Mouse (Mus musculus): ENCODE data around the gene Gsto2.
A peak's percentile ranks its signal among the peaks of the same experiment; 100 is the strongest.

The Gsto2 gene

DNA sequence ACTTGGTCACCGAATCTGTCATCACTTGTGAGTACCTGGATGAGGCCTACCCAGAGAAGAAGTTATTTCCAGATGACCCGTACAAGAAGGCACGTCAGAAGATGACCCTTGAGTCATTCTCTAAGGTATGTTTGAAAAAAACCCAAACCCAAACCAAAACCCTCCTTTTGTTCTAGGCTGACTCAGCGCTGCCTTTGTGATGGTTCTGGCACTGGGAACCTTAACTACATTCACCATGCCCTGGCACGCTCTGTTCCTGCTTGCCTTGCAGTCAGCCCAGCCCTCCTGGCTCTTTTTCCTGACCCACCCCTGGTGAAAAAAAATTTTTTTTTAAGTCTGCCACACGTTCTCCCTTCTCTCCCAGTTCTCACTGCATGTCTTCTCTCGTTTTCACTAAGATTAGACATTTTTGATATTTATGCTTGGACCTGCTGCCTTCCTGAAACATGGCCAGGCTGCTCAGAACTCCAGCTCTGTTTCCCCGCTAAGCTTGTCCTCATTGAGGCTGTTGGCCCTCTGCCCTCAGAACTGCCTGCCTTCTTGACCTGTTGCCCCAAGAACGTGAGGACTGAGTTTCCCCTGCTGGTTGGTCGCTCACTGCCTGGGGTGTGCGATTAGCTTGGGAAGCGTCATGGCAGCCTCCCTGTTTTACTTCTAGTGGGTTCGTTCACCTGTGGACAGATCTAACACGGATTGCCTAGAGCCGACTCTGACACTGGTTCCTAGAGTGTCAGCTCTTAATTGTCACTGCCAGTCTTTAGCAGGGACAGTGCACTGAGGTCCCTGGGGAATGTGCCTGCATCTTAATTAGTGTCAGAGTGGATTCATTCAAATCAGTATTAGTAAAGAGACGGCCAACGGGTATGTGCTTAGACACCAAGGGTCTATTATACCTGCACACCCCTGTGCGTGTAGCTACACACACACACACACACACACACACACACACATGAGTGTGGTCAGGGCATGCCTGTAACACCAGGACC lies 7.1 kb upstream of the Gsto2 start:
- peak; percentile 75 for DNase-seq (ENCODE audit: low spot score)

DNA sequence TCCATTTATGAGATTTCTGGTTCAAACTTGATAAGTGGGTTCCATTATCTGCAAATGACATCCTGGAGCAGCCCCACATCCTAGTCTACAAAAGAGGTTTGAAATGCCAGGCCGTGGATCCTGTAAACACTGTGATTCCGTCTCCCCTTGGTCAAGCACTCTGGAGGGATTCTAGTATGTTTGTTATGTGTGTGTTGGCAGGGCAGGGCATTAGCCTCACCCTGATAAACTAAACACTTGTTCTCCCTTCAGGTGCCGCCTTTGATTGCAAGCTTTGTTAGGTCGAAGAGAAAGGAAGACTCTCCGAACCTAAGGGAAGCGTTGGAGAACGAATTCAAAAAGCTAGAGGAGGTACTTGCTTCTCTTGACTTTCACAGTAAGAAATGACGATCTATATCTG lies 6.2 kb upstream of the Gsto2 start:
- peak; percentile 39 for DNase-seq (ENCODE audit: low spot score)

DNA sequence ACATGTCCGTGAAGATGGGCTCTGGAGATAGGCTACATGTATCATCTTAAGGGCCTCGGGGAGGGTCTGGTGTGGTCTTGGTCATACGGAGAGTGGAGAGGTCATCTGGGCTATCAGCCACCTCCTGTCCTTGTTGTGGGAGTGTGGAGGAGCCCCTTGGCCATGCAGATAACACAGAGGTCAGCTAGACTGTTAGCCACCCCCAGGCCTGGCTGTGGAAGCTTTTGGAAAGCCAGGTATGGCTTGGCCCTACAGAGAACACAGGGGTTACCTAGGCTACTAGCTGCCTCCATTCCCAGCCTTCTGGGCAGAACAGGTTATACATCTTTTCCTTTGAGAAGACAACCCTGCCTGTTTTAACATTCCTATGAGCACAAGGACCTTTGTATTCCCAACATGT lies 2.8 kb upstream of the Gsto2 start:
- no peak for DNase-seq (ENCODE audit: low spot score)

DNA sequence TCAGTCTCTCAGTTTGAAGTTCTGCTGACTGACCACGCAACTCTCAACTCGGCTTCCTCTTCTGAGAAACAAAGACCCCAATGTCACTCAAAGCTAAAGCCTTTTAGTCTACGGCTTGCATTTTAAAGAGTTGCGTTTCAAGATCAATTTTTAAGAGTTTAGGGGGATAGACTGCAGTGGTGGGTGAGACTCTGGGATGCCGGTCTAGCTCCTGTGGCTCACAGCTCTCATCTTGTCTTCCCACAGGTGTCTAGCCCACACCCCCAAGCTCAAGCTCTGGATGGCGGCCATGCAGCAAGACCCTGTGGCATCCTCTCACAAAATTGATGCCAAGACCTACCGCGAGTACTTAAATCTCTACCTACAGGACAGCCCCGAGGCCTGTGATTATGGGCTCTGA lies 1.3 kb upstream of the Gsto2 start:
- DNase-seq (ENCODE audit: low spot score): no peak

DNA sequence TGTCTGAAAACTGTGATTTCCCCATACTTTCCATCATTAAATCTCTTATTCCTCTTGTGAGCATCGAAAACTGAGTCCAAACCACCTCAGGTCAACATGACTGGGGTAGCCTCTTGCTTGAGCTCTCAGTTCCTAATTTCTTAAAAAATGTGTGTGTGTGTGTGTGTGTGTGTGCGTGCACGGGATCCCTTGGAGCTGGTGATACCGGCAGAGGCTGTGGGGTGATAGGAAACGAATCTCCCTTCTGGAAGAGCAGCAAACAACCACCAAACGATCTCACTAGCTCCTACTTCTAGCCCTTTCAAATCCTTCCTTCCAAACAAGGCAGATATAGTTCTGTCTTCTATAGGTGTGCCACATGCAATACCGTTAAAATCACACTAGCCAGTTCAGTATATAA lies 613 bp upstream of the Gsto2 start:
- DNase-seq (ENCODE audit: low spot score): no peak

DNA sequence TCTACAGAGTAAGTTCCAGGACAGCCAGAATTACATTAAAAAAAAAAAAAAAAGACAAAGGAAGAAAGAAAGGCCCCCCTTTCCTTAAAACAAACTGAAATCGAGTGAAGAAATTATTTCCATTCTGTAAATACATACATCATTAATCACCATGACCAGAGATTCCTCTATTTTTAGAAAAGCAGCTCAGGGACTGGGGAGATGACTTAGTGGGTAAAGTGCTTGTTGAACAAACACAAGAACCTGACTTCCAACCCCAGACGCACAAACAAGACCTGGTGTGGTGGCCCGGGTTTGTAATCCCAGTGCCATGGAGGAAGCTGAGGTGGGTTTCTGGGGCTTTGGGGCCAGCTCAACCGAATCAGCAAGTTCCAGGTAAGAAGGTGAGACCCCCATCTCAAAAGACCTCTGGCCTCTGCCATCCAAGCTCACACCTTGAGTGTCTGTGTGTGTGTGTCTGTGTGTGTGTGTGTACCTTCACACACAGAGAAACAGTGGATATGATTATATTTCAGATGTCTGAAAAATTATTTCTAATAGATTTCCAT lies 2.4 kb downstream of the Gsto2 start:
- DNase-seq (ENCODE audit: low spot score): no peak

DNA sequence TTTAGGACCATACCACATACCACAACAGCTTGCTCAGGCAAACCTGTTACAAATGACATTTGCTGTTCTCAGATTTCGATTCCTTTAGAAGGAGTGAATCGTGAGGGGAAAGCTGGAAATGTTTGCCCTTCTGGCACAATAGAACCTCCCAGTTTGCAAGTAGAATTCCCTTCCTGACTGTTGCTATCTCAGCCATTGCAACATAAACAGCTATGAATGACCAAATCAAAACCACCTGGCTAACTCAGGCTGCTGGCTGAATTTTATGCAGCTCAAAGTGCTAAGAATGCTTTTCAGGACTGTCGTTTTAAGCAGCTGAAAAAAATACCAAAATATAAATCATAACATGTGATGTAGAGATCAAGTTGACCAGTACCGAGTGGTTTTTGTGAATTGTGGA lies 3.6 kb downstream of the Gsto2 start:
- no peak for DNase-seq (ENCODE audit: low spot score)

DNA sequence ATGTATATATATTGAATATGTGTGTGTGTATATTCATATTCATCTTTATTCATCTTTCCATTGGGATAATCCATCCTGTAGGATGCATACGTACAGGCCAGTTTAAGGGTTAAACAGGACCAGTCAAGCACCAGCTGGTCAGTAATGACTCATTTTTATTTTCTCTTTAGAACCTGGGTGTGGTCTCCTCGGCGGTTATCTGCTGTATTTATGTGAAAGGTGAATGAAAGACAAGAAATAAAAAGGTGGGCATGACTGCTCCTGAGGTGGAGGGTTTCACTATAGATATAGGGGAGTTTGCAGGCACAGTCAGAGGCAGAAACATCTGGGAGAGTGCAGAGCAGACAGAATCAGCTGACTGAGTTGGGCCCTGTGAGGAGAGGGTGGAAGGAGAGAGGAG lies 4.2 kb downstream of the Gsto2 start:
- DNase-seq (ENCODE audit: low spot score): no peak

DNA sequence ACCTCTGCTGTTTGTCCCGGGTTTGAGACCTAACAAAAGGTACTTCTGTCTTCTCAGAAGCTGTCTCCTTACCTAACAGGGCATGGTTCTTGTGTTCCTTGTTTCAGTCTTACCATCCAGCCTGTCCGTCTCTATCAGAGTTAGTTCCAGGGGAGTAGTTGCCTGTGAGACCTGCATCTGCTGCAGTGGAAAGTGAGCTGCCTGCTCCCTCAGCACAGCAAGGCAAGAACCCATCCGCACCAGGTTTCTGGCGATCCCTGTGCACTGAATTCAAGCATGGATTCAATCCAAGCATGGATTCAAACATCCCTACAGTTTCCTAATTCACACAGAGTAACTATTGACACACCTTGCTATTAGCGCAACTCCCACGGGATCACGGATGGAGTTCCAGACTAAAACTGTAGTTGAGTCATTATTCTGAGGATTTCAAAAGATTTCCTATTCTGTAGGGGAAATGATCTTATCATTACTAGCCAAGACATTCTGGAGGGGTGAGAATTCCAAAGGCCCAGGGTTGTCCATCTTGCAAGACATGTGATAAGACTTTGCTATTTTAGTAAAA lies 4.8 kb downstream of the Gsto2 start:
- no peak for DNase-seq (ENCODE audit: low spot score)

DNA sequence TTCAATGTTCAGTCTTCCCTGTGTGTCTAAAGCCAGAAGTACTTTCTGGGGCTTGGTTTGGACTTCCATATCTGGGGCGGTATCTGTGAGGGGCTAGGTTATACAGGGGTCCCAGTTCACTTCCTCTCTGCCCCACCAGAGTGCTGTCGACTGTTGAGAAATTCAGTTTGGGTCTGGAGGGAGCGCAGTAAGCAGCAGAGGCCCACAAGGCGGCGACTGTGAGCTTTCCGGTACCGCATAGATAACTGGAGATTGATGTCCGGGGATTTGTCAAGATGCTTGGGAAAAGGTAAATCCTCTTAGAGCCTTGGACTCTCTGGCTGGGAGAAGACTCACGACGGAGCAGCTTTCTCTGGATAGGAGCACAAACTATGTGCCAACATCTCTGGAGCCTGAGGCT lies 6.2 kb downstream of the Gsto2 start:
- no peak for DNase-seq (ENCODE audit: low spot score)

DNA sequence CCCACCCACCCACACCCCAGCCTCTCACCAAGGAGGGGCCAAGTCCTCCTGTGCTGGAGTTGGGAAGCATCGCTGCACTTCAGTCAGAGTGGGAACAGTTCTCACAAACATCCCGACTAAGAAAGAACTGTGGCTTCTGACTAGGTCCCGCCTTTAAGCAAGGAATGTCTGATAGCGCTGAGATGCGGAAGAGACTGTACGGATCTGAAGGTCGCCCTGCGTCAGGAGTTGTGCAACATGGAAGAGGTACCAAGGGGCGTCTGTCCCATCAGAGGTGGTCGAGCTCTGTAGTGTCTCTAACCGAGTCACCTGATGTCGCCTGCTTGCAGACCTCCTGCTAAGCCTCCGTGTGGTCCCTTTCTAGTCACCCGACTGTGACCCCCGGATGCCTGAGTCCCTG lies 10.9 kb downstream of the Gsto2 start:
- no peak for DNase-seq (ENCODE audit: low spot score)

DNA sequence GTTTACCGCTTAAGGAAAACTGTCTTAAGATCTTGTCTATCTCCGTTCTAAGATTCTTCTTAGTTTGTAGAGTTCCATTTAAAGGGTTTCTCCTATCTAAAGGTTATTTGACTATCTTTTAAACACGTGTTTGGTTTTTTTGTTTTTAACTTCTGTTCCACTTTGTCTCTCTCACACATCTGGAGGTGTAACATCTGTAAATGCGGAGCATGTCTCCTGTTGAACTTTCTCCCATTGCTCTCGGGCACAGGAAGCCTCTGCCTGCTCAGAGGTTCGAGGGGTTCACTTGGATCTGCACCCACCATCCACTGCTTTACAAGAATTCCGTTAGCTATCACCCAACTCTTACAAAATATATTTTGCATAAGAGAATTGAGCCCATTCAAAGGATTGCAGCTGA lies 16.2 kb downstream of the Gsto2 start:
- no peak for DNase-seq (ENCODE audit: low spot score)

DNA sequence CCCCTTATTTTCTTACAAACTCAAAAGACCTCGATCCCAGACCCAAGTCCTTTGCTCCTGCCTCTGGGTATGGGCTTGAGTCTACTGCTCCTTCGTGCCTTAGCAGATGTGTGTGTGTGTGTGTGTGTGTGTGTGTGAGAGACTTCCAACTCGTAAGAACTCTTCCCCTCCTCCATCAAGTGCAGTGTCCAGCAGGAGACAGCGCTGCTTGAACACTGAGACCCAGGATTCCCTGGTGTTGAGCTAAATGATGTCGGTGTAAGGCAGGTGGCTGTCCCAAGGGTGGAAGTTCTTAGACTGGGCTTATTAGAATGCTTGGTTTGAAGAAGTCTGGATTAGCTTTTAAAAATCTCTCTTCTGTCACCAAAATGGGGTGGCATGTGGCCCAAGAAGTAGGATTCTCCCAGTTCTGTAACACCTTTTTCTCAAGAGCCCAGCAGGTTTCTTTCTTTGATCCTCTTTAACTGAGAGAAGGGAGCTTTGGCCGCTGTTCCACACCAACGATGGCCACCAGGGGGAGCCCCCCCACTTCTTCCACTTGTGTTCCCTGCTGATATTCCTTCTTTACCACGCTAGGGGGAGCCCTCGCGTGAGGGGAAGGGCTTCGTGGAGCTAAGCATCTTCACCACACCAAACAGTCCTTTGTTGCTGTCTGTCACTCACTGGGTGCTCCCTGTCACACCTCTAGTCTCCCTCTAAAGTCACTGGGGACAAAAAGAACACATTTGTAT lies 17.0 kb downstream of the Gsto2 start:
- DNase-seq (ENCODE audit: low spot score): peak; percentile 80

DNA sequence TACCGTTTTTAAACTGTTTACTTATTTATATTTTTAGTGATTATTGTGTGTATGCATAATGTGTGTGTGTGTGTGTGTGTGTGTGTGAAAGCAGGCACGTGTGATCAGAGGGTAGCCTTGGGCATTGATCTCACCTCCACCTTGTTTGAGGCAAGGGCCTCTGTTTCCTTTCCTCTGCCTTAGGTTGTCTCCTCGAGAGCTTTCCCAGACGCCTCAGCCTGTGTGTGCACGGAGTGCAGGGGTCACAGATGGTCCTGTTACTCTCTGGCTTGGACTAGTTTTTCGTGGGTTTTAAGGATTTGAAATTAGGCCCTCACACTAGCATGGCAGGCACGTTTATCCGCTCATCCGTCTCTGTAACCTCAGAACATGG lies 17.5 kb downstream of the Gsto2 start:
- no peak for DNase-seq (ENCODE audit: low spot score)

DNA sequence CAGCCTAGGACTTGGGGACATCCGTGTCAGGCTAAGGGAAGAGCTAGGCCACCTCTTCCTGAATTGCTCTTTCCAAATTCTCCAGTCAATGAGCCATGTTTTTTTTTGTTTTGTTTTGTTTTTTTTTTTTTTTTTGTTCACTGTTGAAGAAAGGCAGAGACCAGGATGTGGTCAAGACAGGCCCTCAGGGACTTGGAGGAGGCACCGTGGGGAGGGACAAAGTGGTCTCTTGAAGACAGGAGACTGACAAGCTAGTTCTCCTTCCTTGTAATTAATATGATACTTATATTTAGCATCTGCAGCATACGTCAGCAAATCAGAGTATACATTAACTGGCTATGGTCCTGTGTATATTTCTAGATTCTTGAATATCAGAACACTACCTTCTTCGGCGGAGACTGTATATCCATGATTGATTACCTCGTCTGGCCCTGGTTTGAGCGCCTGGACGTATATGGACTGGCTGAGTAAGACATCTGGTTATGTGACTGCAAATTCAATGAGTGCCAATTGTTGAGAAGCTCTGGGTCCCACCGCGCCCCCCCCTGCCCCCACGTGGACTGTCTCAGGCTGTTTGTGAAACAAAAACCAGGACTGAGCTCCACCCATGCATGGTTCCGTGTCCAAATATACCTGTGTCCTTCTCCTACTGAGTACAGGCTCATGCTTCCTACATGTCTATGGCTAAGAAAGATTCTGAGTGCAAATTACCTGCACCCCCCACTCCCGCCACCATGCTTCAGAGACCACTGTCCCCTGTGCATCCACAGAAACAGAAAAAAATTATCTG lies 19.2 kb downstream of the Gsto2 start:
- DNase-seq (ENCODE audit: low spot score): no peak

DNA sequence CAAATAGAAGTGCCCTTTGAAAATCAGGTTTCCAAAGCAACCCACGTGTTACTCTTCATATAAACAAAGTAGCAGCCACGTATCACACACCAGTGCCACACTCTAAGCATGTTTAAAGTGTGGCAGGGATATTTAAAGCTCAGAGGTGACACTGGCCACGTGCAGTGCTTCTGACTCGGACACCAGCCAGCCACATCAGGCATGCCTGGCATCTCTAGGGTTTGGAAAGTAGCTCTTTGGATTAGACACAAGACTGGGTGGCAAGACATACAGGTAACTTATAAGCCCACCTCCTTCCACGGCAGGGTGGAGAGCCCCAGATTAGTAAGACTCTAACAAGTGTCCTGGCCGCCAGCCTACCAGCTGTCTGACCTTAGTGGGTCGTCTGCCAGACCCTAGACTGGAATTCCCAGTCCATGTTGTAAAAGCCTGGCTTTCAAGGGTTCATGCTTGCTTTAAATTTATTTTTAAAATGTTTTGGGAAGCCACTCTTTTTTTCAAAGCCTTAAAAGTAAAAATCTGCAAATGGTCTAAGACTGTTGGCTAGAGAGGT lies 19.9 kb downstream of the Gsto2 start:
- DNase-seq (ENCODE audit: low spot score): peak; percentile 62

DNA sequence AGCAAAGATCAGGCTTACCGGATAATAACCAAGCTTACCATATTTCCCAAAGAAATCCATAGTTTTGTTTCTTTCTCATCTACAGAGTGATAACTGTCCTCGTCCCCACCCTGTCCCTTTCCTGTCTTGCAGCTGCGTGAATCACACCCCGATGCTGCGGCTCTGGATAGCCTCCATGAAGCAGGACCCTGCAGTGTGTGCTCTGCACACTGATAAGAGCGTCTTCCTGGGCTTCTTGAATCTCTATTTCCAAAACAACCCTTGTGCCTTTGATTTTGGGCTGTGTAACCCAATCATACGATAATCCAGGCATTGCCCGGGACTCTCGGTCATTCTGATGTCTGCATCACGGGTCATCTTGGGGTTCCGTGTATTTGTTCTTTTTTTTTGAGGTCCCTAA lies 20.6 kb downstream of the Gsto2 start:
- no peak for DNase-seq (ENCODE audit: low spot score)

DNA sequence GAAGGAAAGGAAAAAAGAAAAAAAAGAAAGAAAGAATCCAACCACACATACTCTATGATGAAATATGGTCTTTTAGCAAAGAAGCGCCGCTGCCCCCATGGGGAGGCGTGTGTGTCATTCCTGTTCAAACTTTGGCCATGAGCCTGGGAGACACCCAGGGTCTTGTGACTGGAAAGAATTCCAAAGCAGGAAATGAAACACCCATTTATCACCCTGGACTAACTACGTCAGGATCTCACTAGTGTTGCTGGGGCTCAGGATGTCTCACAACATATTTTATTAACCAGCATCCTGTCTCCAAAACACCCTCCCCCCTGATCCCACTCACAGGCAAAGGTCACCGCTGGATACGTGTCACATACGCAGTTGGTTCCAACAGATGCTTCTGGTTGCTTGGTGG lies 21.3 kb downstream of the Gsto2 start:
- peak; percentile 80 for DNase-seq (ENCODE audit: low spot score)

DNA sequence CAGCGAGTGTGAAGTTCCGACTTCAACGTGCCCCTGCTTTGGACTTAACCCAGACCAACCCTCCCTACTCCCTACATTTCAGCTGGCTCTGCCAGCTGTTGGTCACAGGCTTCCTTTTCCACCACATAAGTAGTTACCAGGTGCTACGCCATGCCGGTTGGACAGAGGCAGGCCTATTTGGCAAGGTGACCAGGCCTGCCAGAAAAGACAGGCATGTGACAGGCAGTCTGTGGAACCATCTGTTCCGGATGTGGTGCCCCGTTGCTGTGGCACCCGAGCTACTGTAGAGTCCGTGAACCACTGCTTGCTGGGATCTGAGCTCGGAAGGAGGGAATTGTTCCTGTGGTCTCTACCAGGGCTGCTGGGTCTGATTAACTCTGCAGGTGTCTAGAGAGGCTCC lies 22.1 kb downstream of the Gsto2 start:
- peak; percentile 34 for DNase-seq (ENCODE audit: low spot score)

DNA sequence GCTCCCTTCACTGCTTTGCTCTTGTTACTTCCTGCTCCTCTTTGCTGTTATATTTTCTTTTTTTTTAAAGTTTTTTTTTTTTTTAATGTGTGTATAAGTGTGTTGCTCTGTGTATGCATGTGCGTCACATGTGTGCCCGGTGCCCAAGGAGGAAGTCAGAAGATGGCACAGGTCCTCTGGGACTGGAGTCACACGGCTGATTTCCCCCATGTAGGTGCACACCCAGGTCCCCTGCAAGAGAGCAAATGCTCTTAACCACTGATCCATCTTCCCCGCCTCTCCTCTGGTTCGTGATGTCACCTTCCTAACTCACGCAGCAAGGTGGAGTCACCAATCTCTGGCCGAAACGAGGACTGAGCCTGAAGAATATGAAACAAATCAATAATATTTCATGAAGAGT lies 22.7 kb downstream of the Gsto2 start:
- no peak for DNase-seq (ENCODE audit: low spot score)

DNA sequence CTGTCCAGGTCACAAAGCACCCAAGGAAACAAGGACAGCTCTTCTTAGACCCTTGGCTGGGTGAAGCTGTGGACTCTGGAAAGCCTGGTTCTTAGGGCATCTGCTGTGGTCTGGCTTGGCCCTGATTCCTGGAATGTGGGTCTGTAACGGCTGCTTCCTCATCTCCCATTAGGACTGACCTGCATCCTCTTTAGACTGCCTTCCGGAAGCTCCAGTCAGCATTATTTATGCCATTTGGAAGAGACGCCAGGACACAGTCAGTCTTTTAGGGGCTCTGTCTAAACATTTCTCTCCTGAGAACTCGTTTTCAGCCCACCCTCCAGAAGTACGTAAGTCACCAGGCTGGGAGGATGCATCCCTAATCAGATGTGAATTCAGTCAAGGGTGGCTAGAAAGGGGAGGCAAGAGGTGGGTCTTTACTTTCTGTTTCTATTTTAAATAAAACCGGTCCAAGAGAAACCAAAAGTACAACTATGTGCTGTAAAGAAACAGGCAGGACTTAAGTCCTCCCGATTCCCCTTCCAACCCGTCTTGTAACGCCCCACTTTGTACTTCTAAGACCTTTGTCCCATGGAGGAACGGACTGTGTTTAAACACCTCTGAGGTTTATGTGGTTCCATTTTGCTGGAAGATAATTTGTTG lies 25.3 kb downstream of the Gsto2 start:
- peak; percentile 44 for DNase-seq (ENCODE audit: low spot score)

Measured in lung, postnatal 25 days (tissue).